Mouse (Mus musculus) thymus, adult 2 months (tissue): Measurements from ENCODE around the gene Rtn4ip1. TPM values are rescaled to one million over a fixed set of nuclear protein-coding genes. Genes with fewer than 3 reads are reported as not detected.

Experiments
- DNase-seq: peaks from one replicate; pipeline ENCODE4 v3.0.0; 2021
- H3K27ac ChIP-seq: fragments of 200-500 bp; 2 replicates; pipeline ENCODE4 v1.5.1; 2012; ENCODE audit warnings: low read length, control low read depth; ENCODE audit not compliant: control insufficient read depth, insufficient read depth
- H3K27me3 ChIP-seq: fragments of 200-500 bp; 2 replicates; pipeline ENCODE4 v1.6.1; 2012; ENCODE audit warnings: mild to moderate bottlenecking, low read length, moderate library complexity, mixed read lengths; ENCODE audit not compliant: control insufficient read depth, insufficient read depth
- H3K36me3 ChIP-seq: fragments of 200-500 bp; 2 replicates; pipeline ENCODE4 v1.6.1; 2012; ENCODE audit warnings: mild to moderate bottlenecking, low read length, moderate library complexity; ENCODE audit not compliant: control insufficient read depth, insufficient read depth
- H3K4me1 ChIP-seq: fragments of 200-500 bp; replicated peaks from 2 replicates; pipeline ENCODE4 v1.6.1; 2012; ENCODE audit warnings: low read length; ENCODE audit not compliant: control insufficient read depth, insufficient read depth
- H3K4me3 ChIP-seq: fragments of 200-500 bp; 2 replicates; pipeline ENCODE4 v1.5.1; 2012; ENCODE audit warnings: mild to moderate bottlenecking, low read length, control low read depth, moderate library complexity; ENCODE audit not compliant: control insufficient read depth, insufficient read depth
- CTCF ChIP-seq: fragments of 200-500 bp; IDR thresholded peaks from 2 replicates; pipeline ENCODE4 v1.5.1; 2012; ENCODE audit warnings: mild to moderate bottlenecking, control low read depth, low read length, moderate library complexity, borderline replicate concordance; ENCODE audit not compliant: control insufficient read depth, poor library complexity, insufficient read depth; ENCODE audit errors: extremely low read depth
- POLR2A ChIP-seq: fragments of 200-500 bp; IDR thresholded peaks from 2 replicates; pipeline ENCODE4 v1.6.1; 2012; ENCODE audit warnings: mild to moderate bottlenecking, low read length, control low read depth, moderate library complexity; ENCODE audit not compliant: control insufficient read depth, poor library complexity, insufficient read depth; ENCODE audit errors: extremely low read depth
- WGBS: fragments of 180-500 bp; shearing (Covaris S2); methylation state at CpG from one replicate; pipeline ENCODE4 v1.1.7; 2018; 5-methylcytosine and 5-hydroxymethylcytosine counted together
- polyA plus RNA-seq: library from polyadenylated mRNA; depleted of rRNA; stranded (reverse); fragments of >200 nt; gene quantifications from 2 replicates; pipeline ENCODE4 v1.2.3, GENCODE M21; 2012; rRNA removed

The Rtn4ip1 gene
- polyA plus RNA-seq, 1 experiment, result 10.2 TPM

GRCm38 (mm10) chr10:44003551-44004151, 102.0 kb downstream of the Rtn4ip1 start:
- peak; percentile 68 for DNase-seq
- Histone ChIP-seq H3K4me1 (peaks cover 16% of the 10 kb centered on the region; the same call in 1 of the 2 replicates), H3K36me3 (no peaks in the 10 kb centered on the region), H3K27me3 (peaks cover 17% of the 10 kb centered on the region; the same call in 1 of the 2 replicates), H3K27ac (no peak overlapping the region), H3K4me3 (peak overlapping the region; percentile 89)
- peak; percentile 8; the same call in 1 of the 2 replicates for TF ChIP-seq CTCF
- no peak for TF ChIP-seq POLR2A
- under 1% methylated on average over 68 of the region's 68 CpGs for WGBS

GRCm38 (mm10) chr10:44004221-44004751, 102.7 kb downstream of the Rtn4ip1 start:
- no peak overlapping the region for H3K27ac ChIP-seq
- H3K4me3 ChIP-seq, result peak overlapping the region; percentile 89
- peaks cover 17% of the 10 kb centered on the region; the same call in 1 of the 2 replicates for H3K27me3 ChIP-seq
- DNase-seq, result no peak
- 6% methylated on average over 33 of the region's 33 CpGs for WGBS
- peaks cover 16% of the 10 kb centered on the region; the same call in 1 of the 2 replicates for H3K4me1 ChIP-seq
- TF ChIP-seq CTCF, result no peak
- TF ChIP-seq POLR2A, result no peak
- no peaks in the 10 kb centered on the region for H3K36me3 ChIP-seq

- TF ChIP-seq POLR2A, result no peak
- TF ChIP-seq CTCF, result no peak
- H3K27me3 ChIP-seq, result peaks cover 17% of the 10 kb centered on the region; the same call in 1 of the 2 replicates
- H3K4me1 ChIP-seq, result peaks cover 16% of the 10 kb centered on the region; the same call in 1 of the 2 replicates
- H3K27ac ChIP-seq, result no peak overlapping the region
- H3K4me3 ChIP-seq, result no peak overlapping the region
- peak; percentile 34 for DNase-seq
- 19% methylated on average over 40 of the region's 40 CpGs for WGBS
- no peaks in the 10 kb centered on the region for H3K36me3 ChIP-seq
Observed at GRCm38 (mm10) chr10:44005677-44006641, 104.4 kb downstream of the Rtn4ip1 start.

Other genes with a start within 250 kb of the Rtn4ip1 start
- 14.0 and 14.9 TPM in 2 replicates for gene Qrsl1, start 62 bp upstream of the Rtn4ip1 start, polyA plus RNA-seq
- 6.9 and 7.0 TPM in 2 replicates for gene Crybg1, start 247.0 kb downstream of the Rtn4ip1 start, polyA plus RNA-seq